Mouse (Mus musculus) adipose tissue, adult 10 weeks (tissue): ENCODE data around the gene Ppil4. TPM values are rescaled to one million over a fixed set of nuclear protein-coding genes. Genes with fewer than 3 reads are reported as not detected.

Source experiments
- polyA plus RNA-seq: library from polyadenylated mRNA; stranded (reverse); fragments of 350-450 nt; fragmentation: Illumina TruSeq; extraction: RNeasy Lipid Tissue Mini Kit (QIAGEN cat#74804); gene quantifications from one replicate; pipeline ENCODE4 v1.2.3, GENCODE M21; 2014; ENCODE audit warnings: low read depth, low replicate concordance

Gene Ppil4
- 27.9 TPM for polyA plus RNA-seq

DNA sequence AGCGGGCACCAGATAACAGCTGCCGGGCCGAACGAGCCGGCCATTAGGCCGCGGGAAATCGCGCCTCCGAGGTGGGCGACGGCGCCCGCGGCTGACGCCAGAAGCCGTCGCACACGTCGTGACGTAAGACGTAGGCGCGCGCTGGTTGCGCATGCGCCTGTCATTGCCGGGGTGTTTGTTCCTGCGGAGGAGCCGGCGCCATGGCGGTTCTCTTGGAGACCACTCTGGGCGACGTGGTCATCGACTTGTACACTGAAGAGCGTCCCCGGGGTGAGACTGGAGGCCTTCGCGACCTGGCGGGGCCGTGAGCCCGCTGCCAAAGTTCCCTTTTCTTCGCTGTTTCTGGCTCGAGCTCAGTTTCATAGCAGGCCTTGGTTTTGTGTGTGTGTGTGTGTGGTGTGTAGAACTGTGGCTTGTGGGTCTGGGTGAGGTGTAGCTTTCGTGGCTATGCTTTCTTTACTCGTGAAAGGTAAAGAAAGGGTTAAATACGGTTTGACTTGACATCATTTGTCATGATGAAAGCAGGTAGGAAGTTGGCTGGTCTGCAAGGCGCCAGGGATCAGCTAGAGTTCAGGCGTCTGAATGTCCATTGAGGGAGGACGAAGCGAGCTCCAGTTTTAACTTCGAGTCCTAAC is at the start of gene Ppil4, which contains the start of gene Ginm1:
Gene Ppil4 (plus strand): TSS at position 141 of the 635 bp plus-strand sequence.
Gene Ginm1 (minus strand): TSS at position 74 of the 635 bp plus-strand sequence.

DNA sequence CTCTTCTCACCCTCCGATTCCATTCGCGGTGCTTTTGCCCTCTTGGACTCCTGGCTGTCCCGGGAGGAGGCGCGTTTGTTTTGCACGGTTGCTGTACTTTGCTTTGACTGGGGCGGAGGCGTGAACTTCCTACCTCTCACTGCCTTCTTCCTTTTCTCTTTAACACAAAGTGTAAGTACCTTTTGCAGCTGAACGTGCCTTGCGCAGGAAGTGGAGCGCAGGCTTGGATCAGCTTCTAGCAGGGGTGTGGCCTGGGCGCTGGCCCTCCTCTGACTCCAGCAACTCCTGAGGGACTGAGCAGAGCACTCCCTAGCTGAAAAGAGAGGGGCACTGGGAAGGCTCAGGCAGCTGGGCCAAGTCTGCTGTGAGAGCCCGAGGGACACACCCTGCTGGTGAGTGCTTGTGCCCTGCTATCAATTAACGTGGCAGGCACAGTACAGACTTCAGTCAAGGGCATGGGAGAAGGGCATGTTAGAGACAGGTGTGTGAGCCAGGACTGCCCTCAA is 39.5 kb downstream of the Ppil4 start, which contains the start of gene Zc3h12d:
Gene Zc3h12d (plus strand): TSS at position 300 of the 506 bp plus-strand sequence.

Other genes starting within 250 kb of the Ppil4 start
- gene Lrp11, start 203.1 kb upstream of the Ppil4 start, polyA plus RNA-seq: 3.0 TPM
- 10.9 TPM for gene Nup43, start 125.4 kb upstream of the Ppil4 start, polyA plus RNA-seq
- 58.7 TPM for gene Pcmt1, start 111.8 kb upstream of the Ppil4 start, polyA plus RNA-seq
- gene Lats1, start 111.7 kb upstream of the Ppil4 start, polyA plus RNA-seq: 19.4 TPM
- 24.2 TPM for gene Katna1, start 66.9 kb upstream of the Ppil4 start, polyA plus RNA-seq
- 134 TPM for gene Ginm1, start 67 bp upstream of the Ppil4 start, polyA plus RNA-seq
- gene Zc3h12d, start 39.6 kb downstream of the Ppil4 start, polyA plus RNA-seq: 1.4 TPM
- gene Tab2, start 163.3 kb downstream of the Ppil4 start, polyA plus RNA-seq: 52.0 TPM